Mouse (Mus musculus): ENCODE measurements around the gene Polr1d. TPM values are rescaled to one million over a fixed set of nuclear protein-coding genes. Genes with fewer than 3 reads are reported as not detected.
A peak's percentile ranks its signal among the peaks of the same experiment; 100 is the strongest.

Polr1d gene
- polyA plus RNA-seq, 1 experiment from 2014 or later, result 148 TPM

DNA sequence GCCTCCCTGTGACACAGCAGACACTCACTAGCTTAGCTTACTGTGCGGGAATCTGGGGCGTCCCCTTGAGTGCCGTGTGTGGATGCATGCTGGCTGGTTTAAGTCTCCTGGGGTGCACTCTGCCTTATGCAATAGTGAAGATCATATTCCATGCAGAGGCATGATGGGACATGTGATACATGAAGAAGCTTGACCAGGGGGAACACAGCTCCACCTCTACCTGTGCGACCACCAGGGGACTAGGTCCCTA is 24.6 kb upstream of the Polr1d start:
- Histone ChIP-seq H3K36me3 (ENCODE audit: control insufficient read depth, insufficient read depth, low read length) (no peaks in the 10 kb centered on the region), H3K27ac (ENCODE audit: low read length) (no peak overlapping the region), H3K27me3 (ENCODE audit: control insufficient read depth, insufficient read depth, low read length) (no peaks in the 10 kb centered on the region), H3K9ac (replicated peaks; ENCODE audit: low read depth, low read length) (no peak overlapping the region), H3K4me2 (replicated peaks; ENCODE audit: low read depth, low read length) (no peak overlapping the region), H3K4me1 (ENCODE audit: control insufficient read depth, insufficient read depth, low read length) (peaks cover 15% of the 10 kb centered on the region; the same call in 1 of the 2 replicates), H3K9me3 (ENCODE audit: control insufficient read depth, low read depth, low read length) (no peaks in the 10 kb centered on the region), H3K4me3 (ENCODE audit: low read depth, low read length) (no peak overlapping the region)
- no peak for ATAC-seq (ENCODE audit: insufficient number of reproducible peaks, insufficient read depth, low FRiP score, low read depth)
- 82% methylated on average over 4 of the region's 4 CpGs for WGBS

DNA sequence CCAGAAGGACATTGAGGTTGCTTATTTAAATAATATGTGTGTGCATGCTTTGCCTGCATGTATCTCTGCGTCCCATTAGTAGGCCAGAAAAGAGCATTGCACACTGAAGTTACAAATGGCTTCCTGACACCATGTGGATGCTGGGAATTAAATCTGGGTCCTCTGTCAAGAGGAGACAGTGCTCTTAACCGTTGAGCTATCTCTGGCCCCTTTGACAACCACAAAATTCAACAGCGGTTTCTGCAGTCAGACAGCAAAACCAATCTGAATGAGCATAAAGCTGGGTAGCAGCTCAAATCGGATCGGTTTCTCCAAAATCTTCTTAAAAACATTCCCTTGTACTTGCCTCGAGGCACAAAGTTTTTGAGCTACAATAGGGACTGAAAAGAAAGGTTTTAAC is 23.8 kb upstream of the Polr1d start:
- peaks cover 16% of the 10 kb centered on the region; the same call in 1 of the 2 replicates for H3K4me1 ChIP-seq (ENCODE audit: control insufficient read depth, insufficient read depth, low read length)
- 81% methylated on average over 6 of the region's 6 CpGs for WGBS
- no peak overlapping the region for H3K4me2 ChIP-seq (replicated peaks; ENCODE audit: low read depth, low read length)
- no peak overlapping the region for H3K27ac ChIP-seq (ENCODE audit: low read length)
- no peaks in the 10 kb centered on the region for H3K36me3 ChIP-seq (ENCODE audit: control insufficient read depth, insufficient read depth, low read length)
- no peak overlapping the region for H3K4me3 ChIP-seq (ENCODE audit: low read depth, low read length)
- no peaks in the 10 kb centered on the region for H3K27me3 ChIP-seq (ENCODE audit: control insufficient read depth, insufficient read depth, low read length)
- no peaks in the 10 kb centered on the region for H3K9me3 ChIP-seq (ENCODE audit: control insufficient read depth, low read depth, low read length)
- H3K9ac ChIP-seq (replicated peaks; ENCODE audit: low read depth, low read length), result no peak overlapping the region
- ATAC-seq (ENCODE audit: insufficient number of reproducible peaks, insufficient read depth, low FRiP score, low read depth), result no peak

- ATAC-seq (ENCODE audit: insufficient number of reproducible peaks, insufficient read depth, low FRiP score, low read depth), result no peak
- H3K4me3 ChIP-seq (ENCODE audit: low read depth, low read length), result no peak overlapping the region
- H3K36me3 ChIP-seq (ENCODE audit: control insufficient read depth, insufficient read depth, low read length), result no peaks in the 10 kb centered on the region
- no peaks in the 10 kb centered on the region for H3K9me3 ChIP-seq (ENCODE audit: control insufficient read depth, low read depth, low read length)
- H3K27ac ChIP-seq (ENCODE audit: low read length), result no peak overlapping the region
- WGBS, result 88% methylated on average over 3 of the region's 3 CpGs
- no peak overlapping the region for H3K9ac ChIP-seq (replicated peaks; ENCODE audit: low read depth, low read length)
- peaks cover 16% of the 10 kb centered on the region; the same call in 1 of the 2 replicates for H3K4me1 ChIP-seq (ENCODE audit: control insufficient read depth, insufficient read depth, low read length)
- no peak overlapping the region for H3K4me2 ChIP-seq (replicated peaks; ENCODE audit: low read depth, low read length)
- H3K27me3 ChIP-seq (ENCODE audit: control insufficient read depth, insufficient read depth, low read length), result no peaks in the 10 kb centered on the region
Measured at GRCm38 (mm10) chr5:147053481-147053880, 23.4 kb upstream of the Polr1d start.

DNA sequence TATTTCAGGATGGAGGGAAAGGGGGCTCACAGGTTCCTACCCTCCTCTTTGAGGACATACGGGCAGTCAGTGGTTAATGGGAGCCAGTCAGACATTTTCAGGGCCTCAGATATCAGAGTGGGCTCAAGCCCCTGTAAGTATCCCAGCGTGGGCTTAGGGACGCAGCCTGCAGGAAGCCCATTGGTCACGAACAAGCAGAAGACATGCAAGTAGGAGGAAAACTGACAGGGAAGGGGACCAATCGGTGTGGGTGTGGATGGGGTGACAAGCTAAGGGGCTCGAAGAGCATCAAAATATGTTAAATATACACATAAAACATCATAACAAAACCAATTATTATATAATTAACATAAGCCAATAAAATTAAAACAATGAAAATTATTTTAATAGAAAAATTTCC is 22.5 kb upstream of the Polr1d start:
- Histone ChIP-seq H3K4me2 (replicated peaks; ENCODE audit: low read depth, low read length) (no peak overlapping the region), H3K9me3 (ENCODE audit: control insufficient read depth, low read depth, low read length) (no peaks in the 10 kb centered on the region), H3K36me3 (ENCODE audit: control insufficient read depth, insufficient read depth, low read length) (no peaks in the 10 kb centered on the region), H3K9ac (replicated peaks; ENCODE audit: low read depth, low read length) (no peak overlapping the region), H3K27me3 (ENCODE audit: control insufficient read depth, insufficient read depth, low read length) (no peaks in the 10 kb centered on the region), H3K4me3 (ENCODE audit: low read depth, low read length) (no peak overlapping the region), H3K4me1 (ENCODE audit: control insufficient read depth, insufficient read depth, low read length) (peaks cover 18% of the 10 kb centered on the region; the same call in 1 of the 2 replicates), H3K27ac (ENCODE audit: low read length) (no peak overlapping the region)
- 84% methylated on average over 6 of the region's 6 CpGs for WGBS
- ATAC-seq (ENCODE audit: insufficient number of reproducible peaks, insufficient read depth, low FRiP score, low read depth), result no peak

- WGBS, result 63% methylated on average over 2 of the region's 2 CpGs
- Histone ChIP-seq H3K36me3 (ENCODE audit: control insufficient read depth, insufficient read depth, low read length) (no peaks in the 10 kb centered on the region), H3K9me3 (ENCODE audit: control insufficient read depth, low read depth, low read length) (no peaks in the 10 kb centered on the region), H3K9ac (replicated peaks; ENCODE audit: low read depth, low read length) (no peak overlapping the region), H3K4me1 (ENCODE audit: control insufficient read depth, insufficient read depth, low read length) (peaks cover 18% of the 10 kb centered on the region; the same call in 1 of the 2 replicates), H3K27me3 (ENCODE audit: control insufficient read depth, insufficient read depth, low read length) (no peaks in the 10 kb centered on the region), H3K4me2 (replicated peaks; ENCODE audit: low read depth, low read length) (no peak overlapping the region), H3K4me3 (ENCODE audit: low read depth, low read length) (no peak overlapping the region), H3K27ac (ENCODE audit: low read length) (no peak overlapping the region)
- no peak for ATAC-seq (ENCODE audit: insufficient number of reproducible peaks, insufficient read depth, low FRiP score, low read depth)
Measured at GRCm38 (mm10) chr5:147054747-147055270, 22.0 kb upstream of the Polr1d start.

- H3K27me3 ChIP-seq (ENCODE audit: control insufficient read depth, insufficient read depth, low read length), result no peaks in the 10 kb centered on the region
- H3K9ac ChIP-seq (replicated peaks; ENCODE audit: low read depth, low read length), result no peak overlapping the region
- WGBS, result 76% methylated on average over 6 of the region's 6 CpGs
- no peak for ATAC-seq (ENCODE audit: insufficient number of reproducible peaks, insufficient read depth, low FRiP score, low read depth)
- no peak overlapping the region for H3K4me2 ChIP-seq (replicated peaks; ENCODE audit: low read depth, low read length)
- no peak overlapping the region for H3K27ac ChIP-seq (ENCODE audit: low read length)
- no peaks in the 10 kb centered on the region for H3K36me3 ChIP-seq (ENCODE audit: control insufficient read depth, insufficient read depth, low read length)
- no peak overlapping the region for H3K4me3 ChIP-seq (ENCODE audit: low read depth, low read length)
- peaks cover 15% of the 10 kb centered on the region; the same call in 1 of the 2 replicates for H3K4me1 ChIP-seq (ENCODE audit: control insufficient read depth, insufficient read depth, low read length)
- no peaks in the 10 kb centered on the region for H3K9me3 ChIP-seq (ENCODE audit: control insufficient read depth, low read depth, low read length)
Measured at GRCm38 (mm10) chr5:147055572-147056245, 21.1 kb upstream of the Polr1d start.

- ATAC-seq (ENCODE audit: insufficient number of reproducible peaks, insufficient read depth, low FRiP score, low read depth), result no peak
- H3K4me2 ChIP-seq (replicated peaks; ENCODE audit: low read depth, low read length), result no peak overlapping the region
- H3K27ac ChIP-seq (ENCODE audit: low read length), result peak overlapping the region; percentile 61; the same call in 1 of the 2 replicates
- no peak overlapping the region for H3K9ac ChIP-seq (replicated peaks; ENCODE audit: low read depth, low read length)
- no peak overlapping the region for H3K4me3 ChIP-seq (ENCODE audit: low read depth, low read length)
- no peaks in the 10 kb centered on the region for H3K27me3 ChIP-seq (ENCODE audit: control insufficient read depth, insufficient read depth, low read length)
- no peaks in the 10 kb centered on the region for H3K36me3 ChIP-seq (ENCODE audit: control insufficient read depth, insufficient read depth, low read length)
- no peaks in the 10 kb centered on the region for H3K9me3 ChIP-seq (ENCODE audit: control insufficient read depth, low read depth, low read length)
- H3K4me1 ChIP-seq (ENCODE audit: control insufficient read depth, insufficient read depth, low read length), result peaks cover 12% of the 10 kb centered on the region; the same call in 1 of the 2 replicates
- WGBS, result 88% methylated on average over 10 of the region's 10 CpGs
Measured at GRCm38 (mm10) chr5:147056712-147057290, 20.0 kb upstream of the Polr1d start.

GRCm38 (mm10) chr5:147057626-147058414 is 19.0 kb upstream of the Polr1d start:
- no peak for ATAC-seq (ENCODE audit: insufficient number of reproducible peaks, insufficient read depth, low FRiP score, low read depth)
- peaks cover 12% of the 10 kb centered on the region; the same call in 1 of the 2 replicates for H3K4me1 ChIP-seq (ENCODE audit: control insufficient read depth, insufficient read depth, low read length)
- H3K27me3 ChIP-seq (ENCODE audit: control insufficient read depth, insufficient read depth, low read length), result no peaks in the 10 kb centered on the region
- H3K9me3 ChIP-seq (ENCODE audit: control insufficient read depth, low read depth, low read length), result no peaks in the 10 kb centered on the region
- no peak overlapping the region for H3K4me2 ChIP-seq (replicated peaks; ENCODE audit: low read depth, low read length)
- no peak overlapping the region for H3K9ac ChIP-seq (replicated peaks; ENCODE audit: low read depth, low read length)
- 66% methylated on average over 9 of the region's 9 CpGs for WGBS
- no peaks in the 10 kb centered on the region for H3K36me3 ChIP-seq (ENCODE audit: control insufficient read depth, insufficient read depth, low read length)
- no peak overlapping the region for H3K4me3 ChIP-seq (ENCODE audit: low read depth, low read length)
- H3K27ac ChIP-seq (ENCODE audit: low read length), result peak overlapping the region; percentile 61; the same call in 1 of the 2 replicates
